Mouse (Mus musculus) heart, adult 2 months (tissue): Measurements from ENCODE around the gene Grin2b. TPM values are rescaled to one million over a fixed set of nuclear protein-coding genes. Genes with fewer than 3 reads are reported as not detected.

Experiments
- DNase-seq, 2 experiments: peaks; one replicate each; pipeline ENCODE4 v3.0.0; 2021
- H3K27ac ChIP-seq: fragments of 200-600 bp; 2 replicates; pipeline ENCODE4 v1.8.1; 2022
- H3K27me3 ChIP-seq: fragments of 200-500 bp; 2 replicates; pipeline ENCODE4 v1.6.1; 2012; ENCODE audit warnings: mild to moderate bottlenecking, low read length, inconsistent platforms, mixed read lengths; ENCODE audit not compliant: control insufficient read depth, insufficient read depth
- H3K36me3 ChIP-seq: fragments of 200-500 bp; 2 replicates; pipeline ENCODE4 v1.6.1; 2012; ENCODE audit warnings: low read length, inconsistent platforms; ENCODE audit not compliant: control insufficient read depth, insufficient read depth
- H3K4me1 ChIP-seq: fragments of 200-500 bp; 2 replicates; pipeline ENCODE4 v1.6.1; 2011; ENCODE audit warnings: low read length; ENCODE audit not compliant: control insufficient read depth, insufficient read depth
- H3K4me3 ChIP-seq: fragments of 200-600 bp; 2 replicates; pipeline ENCODE4 v1.8.1; 2022
- H3K79me2 ChIP-seq: fragments of 200-500 bp; replicated peaks from 2 replicates; pipeline ENCODE4 v1.6.1; 2012; ENCODE audit warnings: mild to moderate bottlenecking, inconsistent platforms, low read length, moderate library complexity, mixed read lengths; ENCODE audit not compliant: control insufficient read depth, insufficient read depth
- H3K9ac ChIP-seq: fragments of 200-500 bp; 2 replicates; pipeline ENCODE4 v1.6.1; 2012; ENCODE audit warnings: low read depth, mild to moderate bottlenecking, control low read depth, inconsistent platforms, low read length, mixed read lengths
- CTCF ChIP-seq: fragments of 200-600 bp; IDR thresholded peaks from 2 replicates; pipeline ENCODE4 v1.8.1; 2022; ENCODE audit warnings: antibody characterized with exemption, mild to moderate bottlenecking, moderate library complexity
- EP300 ChIP-seq: fragments of 200-500 bp; IDR thresholded peaks from 2 replicates; pipeline ENCODE4 v1.6.1; 2011; ENCODE audit warnings: low read depth, low read length, control low read depth; ENCODE audit not compliant: insufficient read depth
- POLR2A ChIP-seq: fragments of 200-500 bp; IDR thresholded peaks from 2 replicates; pipeline ENCODE4 v1.6.1; 2011; ENCODE audit warnings: mild to moderate bottlenecking, low read depth, low read length, control low read depth; ENCODE audit not compliant: insufficient read depth
- WGBS: fragments of 180-500 bp; shearing (Covaris S2); methylation state at CpG from one replicate; pipeline ENCODE4 v1.1.7; 2018; 5-methylcytosine and 5-hydroxymethylcytosine counted together
- intact Hi-C: fragments of 180-260 bp; cut with DNase I; formaldehyde crosslinking; loops from one replicate; pipeline ENCODE4 v1.15.1; 2025
- polyA plus RNA-seq: library from polyadenylated mRNA; depleted of rRNA; stranded (reverse); fragments of >200 nt; gene quantifications from 2 replicates; pipeline ENCODE4 v1.2.3, GENCODE M21; 2012
- total RNA-seq, 2 experiments: library from RNA; stranded (reverse); gene quantifications; 2 replicates each; pipeline ENCODE4 v1.2.3; 2021

The Grin2b gene
- total and polyA plus RNA-seq, 3 experiments: 0.02 TPM; not detected in 2

- Histone ChIP-seq H3K27me3 (peaks cover 6% of the 10 kb centered on the region), H3K9ac (no peak overlapping the region), H3K79me2 (no peaks in the 10 kb centered on the region), H3K27ac (no peak overlapping the region), H3K36me3 (no peaks in the 10 kb centered on the region), H3K4me1 (no peaks in the 10 kb centered on the region), H3K4me3 (no peak overlapping the region)
- TF ChIP-seq CTCF (no peak), POLR2A (no peak), EP300 (no peak)
- no peak for DNase-seq
- WGBS: 2% methylated on average over 15 of the region's 15 CpGs
- intact Hi-C loops: no loop called here
Observed at GRCm38 (mm10) chr6:136172801-136173190, 515 bp downstream of the Grin2b start.

- DNase-seq: no peak
- H3K9ac ChIP-seq: no peak overlapping the region
- peaks cover 6% of the 10 kb centered on the region for H3K27me3 ChIP-seq
- no peaks in the 10 kb centered on the region for H3K4me1 ChIP-seq
- intact Hi-C loops: no loop called here
- H3K79me2 ChIP-seq: no peaks in the 10 kb centered on the region
- no peak overlapping the region for H3K4me3 ChIP-seq
- 1% methylated on average over 43 of the region's 43 CpGs for WGBS
- no peaks in the 10 kb centered on the region for H3K36me3 ChIP-seq
- H3K27ac ChIP-seq: no peak overlapping the region
- TF ChIP-seq POLR2A (no peak), CTCF (no peak), EP300 (no peak)
Observed at GRCm38 (mm10) chr6:136172172-136172651, 1.1 kb downstream of the Grin2b start.

DNA sequence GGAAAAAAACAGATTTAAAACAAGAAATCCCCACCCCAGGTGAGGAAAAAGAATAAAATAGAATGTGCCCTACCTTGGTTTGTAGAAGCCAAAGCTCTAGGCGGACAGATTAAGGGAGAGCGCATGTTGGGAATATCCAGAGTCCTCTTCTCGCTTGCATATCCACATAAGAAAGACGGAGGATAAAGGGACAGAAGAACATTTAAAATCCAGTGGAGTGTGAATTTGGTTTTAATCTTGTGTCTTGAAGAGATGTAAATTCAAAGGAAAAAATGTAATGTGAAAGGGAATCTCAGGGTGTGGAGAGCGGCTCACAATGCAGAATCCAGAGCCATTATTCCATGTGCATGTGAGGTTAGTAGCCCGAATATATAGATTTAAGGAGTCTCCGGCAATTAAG is 2.0 kb downstream of the Grin2b start:
- WGBS: 24% methylated on average over 7 of the region's 7 CpGs
- Histone ChIP-seq H3K4me1 (no peaks in the 10 kb centered on the region), H3K79me2 (no peaks in the 10 kb centered on the region), H3K36me3 (no peaks in the 10 kb centered on the region), H3K9ac (no peak overlapping the region), H3K4me3 (no peak overlapping the region), H3K27ac (no peak overlapping the region), H3K27me3 (peaks cover 6% of the 10 kb centered on the region)
- intact Hi-C loops: no loop called here
- TF ChIP-seq CTCF (no peak), EP300 (no peak), POLR2A (no peak)
- DNase-seq: no peak

DNA sequence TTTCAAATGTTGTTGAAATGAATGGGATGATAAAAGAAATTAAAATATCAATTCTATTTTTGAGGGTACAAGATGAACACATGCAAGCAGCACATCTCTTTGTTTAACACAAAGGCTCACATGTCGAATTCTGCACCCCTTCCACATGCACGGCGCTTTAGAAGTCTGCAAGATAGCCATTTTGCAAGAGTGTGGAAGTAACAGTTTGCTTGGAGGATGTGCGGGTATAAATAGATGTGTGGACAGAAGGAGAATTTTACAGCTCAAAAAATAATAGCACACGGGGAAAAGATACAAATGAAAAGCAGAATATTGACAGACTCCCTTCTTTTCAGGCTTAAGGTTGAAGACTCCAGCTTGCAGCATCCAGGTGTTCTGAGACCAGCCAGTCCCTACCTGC is 2.9 kb downstream of the Grin2b start:
- Histone ChIP-seq H3K27me3 (peaks cover 6% of the 10 kb centered on the region), H3K79me2 (no peaks in the 10 kb centered on the region), H3K4me1 (no peaks in the 10 kb centered on the region), H3K9ac (no peak overlapping the region), H3K4me3 (no peak overlapping the region), H3K36me3 (no peaks in the 10 kb centered on the region), H3K27ac (no peak overlapping the region)
- no peak for TF ChIP-seq POLR2A
- no peak for TF ChIP-seq EP300
- no peak for TF ChIP-seq CTCF
- no peak for DNase-seq
- intact Hi-C loops: no loop called here
- 69% methylated on average over 5 of the region's 5 CpGs for WGBS

GRCm38 (mm10) chr6:136167361-136167760 is 6.0 kb downstream of the Grin2b start:
- TF ChIP-seq EP300 (no peak), CTCF (no peak), POLR2A (no peak)
- H3K79me2 ChIP-seq: no peaks in the 10 kb centered on the region
- H3K9ac ChIP-seq: no peak overlapping the region
- H3K27me3 ChIP-seq: peaks cover 3% of the 10 kb centered on the region
- no peak overlapping the region for H3K4me3 ChIP-seq
- no peak for DNase-seq
- H3K27ac ChIP-seq: no peak overlapping the region
- intact Hi-C loops: no loop called here
- H3K36me3 ChIP-seq: no peaks in the 10 kb centered on the region
- H3K4me1 ChIP-seq: no peaks in the 10 kb centered on the region
- WGBS: 74% methylated on average over 5 of the region's 5 CpGs

- no peaks in the 10 kb centered on the region for H3K79me2 ChIP-seq
- intact Hi-C loops: no loop called here
- H3K27me3 ChIP-seq: no peaks in the 10 kb centered on the region
- H3K4me1 ChIP-seq: no peaks in the 10 kb centered on the region
- H3K4me3 ChIP-seq: no peak overlapping the region
- WGBS: 59% methylated on average over 9 of the region's 9 CpGs
- no peak overlapping the region for H3K9ac ChIP-seq
- no peak overlapping the region for H3K27ac ChIP-seq
- TF ChIP-seq EP300 (no peak), POLR2A (no peak), CTCF (no peak)
- DNase-seq: peak; percentile 8 to 35
- H3K36me3 ChIP-seq: no peaks in the 10 kb centered on the region
Observed at GRCm38 (mm10) chr6:136165443-136166077, 7.8 kb downstream of the Grin2b start.
